Mouse (Mus musculus) lung, postnatal 0 days (tissue): ENCODE results near the gene Esrp2.

ENCODE experiments used
- CTCF ChIP-seq: IDR thresholded peaks from 2 replicates; pipeline ENCODE4 v1.5.1; 2016; ENCODE audit warnings: antibody characterized with exemption, mild to moderate bottlenecking
- EP300 ChIP-seq: IDR thresholded peaks from 2 replicates; pipeline ENCODE4 v1.6.1; 2016; ENCODE audit warnings: antibody characterized with exemption, mild to moderate bottlenecking, control low read depth

GRCm38 (mm10) chr8:106138616-106139015 lies 1.8 kb upstream of the Esrp2 start:
- TF ChIP-seq CTCF: no peak
- no peak for TF ChIP-seq EP300
